Mouse (Mus musculus) forebrain, embryonic 16.5 days (tissue): ENCODE measurements around the gene Camta2. TPM values are rescaled to one million over a fixed set of nuclear protein-coding genes. Genes with fewer than 3 reads are reported as not detected.
A peak's percentile ranks its signal among the peaks of the same experiment; 100 is the strongest.

Source experiments
- ATAC-seq: fragments of 200-750 bp; cut with Nextera tagmentation; 2 replicates; pipeline ENCODE4 v1.8.0; 2017; ENCODE audit warnings: mild to moderate bottlenecking, moderate library complexity
- H3K27ac ChIP-seq: fragments of 300-500 bp; sonication (generic); 2 replicates; pipeline ENCODE4 v1.5.1; 2014; ENCODE audit warnings: low read length, control low read depth
- H3K27me3 ChIP-seq: fragments of 300-500 bp; sonication (generic); replicated peaks from 2 replicates; pipeline ENCODE4 v1.6.1; 2014; ENCODE audit warnings: low read length; ENCODE audit not compliant: control insufficient read depth, insufficient read depth
- H3K36me3 ChIP-seq: fragments of 300-500 bp; sonication (generic); 2 replicates; pipeline ENCODE4 v1.6.1; 2014; ENCODE audit not compliant: control insufficient read depth, insufficient read depth
- H3K4me1 ChIP-seq: fragments of 300-500 bp; sonication (generic); replicated peaks from 2 replicates; pipeline ENCODE4 v1.6.1; 2014; ENCODE audit warnings: low read length; ENCODE audit not compliant: control insufficient read depth, insufficient read depth
- H3K4me2 ChIP-seq: fragments of 300-500 bp; sonication (generic); 2 replicates; pipeline ENCODE4 v1.6.1; 2014; ENCODE audit warnings: mild to moderate bottlenecking, low read length, control low read depth
- H3K4me3 ChIP-seq: fragments of 300-500 bp; sonication (generic); replicated peaks from 2 replicates; pipeline ENCODE4 v1.5.1; 2014; ENCODE audit warnings: mild to moderate bottlenecking, low read length, control low read depth
- H3K9ac ChIP-seq: fragments of 300-500 bp; sonication (generic); replicated peaks from 2 replicates; pipeline ENCODE4 v1.6.1; 2014; ENCODE audit warnings: low read depth, low read length, control low read depth
- H3K9me3 ChIP-seq: fragments of 300-500 bp; sonication (generic); 2 replicates; pipeline ENCODE4 v1.6.1; 2016; ENCODE audit warnings: low read length; ENCODE audit not compliant: control insufficient read depth
- WGBS: fragments of 180-500 bp; shearing (Covaris S2); extraction: QIAGEN DNeasy Blood & Tissue Kit; methylation state at CpG from one replicate; pipeline ENCODE4 v1.1.7; 2014; 5-methylcytosine and 5-hydroxymethylcytosine counted together
- polyA plus RNA-seq: library from polyadenylated mRNA; unstranded; fragments of >200 nt; fragmentation: Nextera tagmentation; extraction: Ambion mirVana; gene quantifications from 2 replicates; pipeline ENCODE4 v1.2.1, GENCODE M21; 2015

Camta2 gene
- 17.2 and 21.3 TPM in 2 replicates for polyA plus RNA-seq

DNA sequence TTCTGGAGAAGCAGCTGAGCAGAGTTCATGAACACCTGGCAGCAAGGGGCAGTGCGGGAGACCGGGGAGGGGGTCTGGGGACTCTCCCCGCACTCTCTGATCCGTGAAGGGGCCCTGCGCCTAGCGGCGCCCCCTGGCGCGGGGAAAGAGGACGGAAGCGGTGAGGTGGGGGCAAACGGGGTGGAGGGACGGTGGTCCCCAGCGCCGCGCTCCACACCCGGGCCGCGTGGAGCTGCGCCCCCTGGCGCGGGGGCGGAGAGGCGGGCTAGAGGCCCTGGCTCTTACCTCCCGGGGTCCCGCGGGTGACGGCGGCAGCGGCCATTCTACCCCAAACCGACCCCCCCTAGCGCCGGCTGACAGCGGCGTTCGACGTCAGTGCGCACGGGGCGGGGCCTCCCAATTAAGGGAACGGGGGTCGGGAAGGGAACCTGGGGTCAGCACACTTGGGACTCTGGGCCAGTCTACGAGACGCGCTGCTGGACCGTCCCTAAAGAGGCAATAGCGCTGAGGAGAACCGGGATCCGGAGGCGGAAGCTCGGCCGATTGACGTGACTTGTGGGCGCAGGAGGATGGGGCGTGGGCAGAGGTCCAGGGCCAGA lies at the start of gene Camta2:
TSS of gene Camta2 (minus strand) at position 505 of the 599 bp plus-strand sequence.
- Histone ChIP-seq H3K9me3 (no peaks in the 10 kb centered on the region), H3K27ac (peak within 1 kb of the TSS; percentile 80), H3K4me2 (peak within 1 kb of the TSS; percentile 67), H3K4me1 (peaks cover 17% of the 10 kb centered on the region), H3K9ac (peak within 1 kb of the TSS; percentile 91), H3K36me3 (peaks cover 6% of the 10 kb centered on the region), H3K27me3 (no peaks in the 10 kb centered on the region), H3K4me3 (peak within 1 kb of the TSS; percentile 80)
- ATAC-seq = peak; percentile 81
- WGBS = 0% methylated on average over 37 of the region's 55 CpGs

DNA sequence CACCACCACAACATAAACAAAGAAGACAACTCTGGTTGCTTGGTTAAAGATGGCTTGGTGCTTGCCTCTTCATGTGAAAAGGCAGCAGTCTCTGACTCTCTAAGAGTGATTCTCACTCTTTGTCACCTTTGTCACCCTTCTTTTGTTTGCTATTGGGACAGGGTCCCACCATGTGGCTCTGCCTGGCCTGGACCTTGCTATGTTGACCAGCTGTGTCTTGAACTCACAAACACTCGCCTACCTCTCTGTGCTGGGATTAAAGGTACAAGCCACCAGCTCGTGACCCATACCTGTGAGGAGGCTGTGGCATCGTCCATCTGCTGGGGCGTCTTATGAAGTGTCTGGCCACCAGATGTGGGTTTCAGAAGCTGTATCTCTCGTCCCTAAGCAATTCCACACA lies 45.4 kb upstream of the Camta2 start:
- Histone ChIP-seq H3K9ac (no peak overlapping the region), H3K27ac (no peak overlapping the region), H3K36me3 (no peaks in the 10 kb centered on the region), H3K27me3 (no peaks in the 10 kb centered on the region), H3K9me3 (no peaks in the 10 kb centered on the region), H3K4me1 (no peaks in the 10 kb centered on the region), H3K4me2 (no peak overlapping the region), H3K4me3 (no peak overlapping the region)
- 77% methylated on average over 5 of the region's 5 CpGs for WGBS
- no peak for ATAC-seq

DNA sequence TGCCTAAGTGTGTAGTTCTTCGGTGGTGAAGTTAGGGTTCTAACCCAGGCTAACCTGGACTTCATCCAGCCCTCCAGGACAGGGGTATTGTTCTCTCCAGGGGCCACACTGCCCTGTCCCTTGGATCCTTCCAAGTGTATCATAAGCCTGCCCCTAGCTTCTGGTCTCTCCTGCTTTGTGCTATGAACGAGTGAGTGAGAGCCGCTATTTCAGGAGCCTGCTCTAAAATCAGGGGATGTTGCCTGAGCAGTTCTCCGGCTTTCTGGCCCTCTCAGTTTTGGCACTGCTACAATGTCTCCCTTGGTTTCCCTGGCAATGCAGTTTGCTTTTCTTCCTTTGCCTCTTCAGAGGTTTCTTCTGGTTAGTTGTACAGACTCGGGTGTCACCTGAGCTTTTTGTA lies 43.3 kb upstream of the Camta2 start:
- Histone ChIP-seq H3K9me3 (no peaks in the 10 kb centered on the region), H3K36me3 (peaks cover 9% of the 10 kb centered on the region; the same call in 1 of the 2 replicates), H3K4me3 (no peak overlapping the region), H3K9ac (no peak overlapping the region), H3K4me1 (no peaks in the 10 kb centered on the region), H3K27ac (no peak overlapping the region), H3K27me3 (no peaks in the 10 kb centered on the region), H3K4me2 (no peak overlapping the region)
- 43% methylated on average over 5 of the region's 5 CpGs for WGBS
- ATAC-seq = no peak

DNA sequence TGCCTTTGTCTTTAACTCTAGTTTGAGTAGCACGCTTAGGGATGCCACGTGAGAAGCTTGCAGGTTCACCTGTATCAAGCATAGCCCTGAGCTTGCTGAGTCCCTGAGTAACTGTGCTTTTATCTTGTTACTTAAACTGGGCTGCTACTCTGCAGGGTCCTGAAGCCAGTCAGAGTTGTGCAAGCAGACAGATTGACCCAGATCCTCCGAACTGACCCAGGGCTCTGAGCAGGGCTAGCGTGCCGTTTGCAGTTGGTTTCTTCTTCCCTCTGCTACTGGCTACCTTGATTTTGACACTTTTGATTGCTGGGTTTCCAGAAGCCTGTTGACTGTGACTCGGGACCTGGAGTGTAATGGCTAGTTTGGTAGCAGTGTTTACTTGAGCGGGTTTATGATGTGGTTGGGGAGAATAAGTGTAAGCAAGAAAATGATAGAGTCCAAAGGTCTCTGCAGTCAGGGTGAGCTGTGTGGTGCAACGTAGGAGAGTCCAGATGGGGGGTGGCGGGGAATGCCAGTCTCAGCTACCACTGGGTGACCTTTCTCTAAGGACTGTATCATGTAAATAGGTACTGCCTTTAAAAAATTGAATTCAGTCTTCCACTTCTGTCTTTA lies 42.6 kb upstream of the Camta2 start:
- H3K4me1 ChIP-seq = no peaks in the 10 kb centered on the region
- no peak overlapping the region for H3K27ac ChIP-seq
- H3K9me3 ChIP-seq = no peaks in the 10 kb centered on the region
- no peak overlapping the region for H3K4me3 ChIP-seq
- H3K36me3 ChIP-seq = peaks cover 12% of the 10 kb centered on the region; the same call in 1 of the 2 replicates
- ATAC-seq = no peak
- H3K4me2 ChIP-seq = no peak overlapping the region
- H3K27me3 ChIP-seq = no peaks in the 10 kb centered on the region
- no peak overlapping the region for H3K9ac ChIP-seq
- WGBS = 84% methylated on average over 9 of the region's 9 CpGs

DNA sequence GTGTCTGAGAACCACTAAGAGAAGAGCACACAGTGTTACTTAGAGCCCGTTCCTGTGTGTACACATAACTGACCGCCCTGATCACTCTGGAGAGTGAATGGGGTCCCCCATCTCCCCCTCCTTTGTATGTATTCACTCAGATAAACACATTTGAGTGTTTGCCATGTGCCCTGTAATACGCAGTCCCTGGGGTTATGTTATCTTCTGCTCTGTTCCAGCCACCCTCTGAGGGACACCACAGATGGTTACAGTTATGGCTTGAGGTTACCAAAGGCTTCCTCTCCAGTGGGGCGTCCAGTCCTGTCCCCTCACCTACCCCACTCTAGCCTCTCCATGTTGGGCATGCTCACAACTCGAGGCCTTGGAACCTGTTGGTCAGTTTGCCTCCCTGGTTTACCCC lies 39.5 kb upstream of the Camta2 start:
- 94% methylated on average over 5 of the region's 5 CpGs for WGBS
- Histone ChIP-seq H3K36me3 (peaks cover 18% of the 10 kb centered on the region; the same call in 1 of the 2 replicates), H3K4me1 (no peaks in the 10 kb centered on the region)

DNA sequence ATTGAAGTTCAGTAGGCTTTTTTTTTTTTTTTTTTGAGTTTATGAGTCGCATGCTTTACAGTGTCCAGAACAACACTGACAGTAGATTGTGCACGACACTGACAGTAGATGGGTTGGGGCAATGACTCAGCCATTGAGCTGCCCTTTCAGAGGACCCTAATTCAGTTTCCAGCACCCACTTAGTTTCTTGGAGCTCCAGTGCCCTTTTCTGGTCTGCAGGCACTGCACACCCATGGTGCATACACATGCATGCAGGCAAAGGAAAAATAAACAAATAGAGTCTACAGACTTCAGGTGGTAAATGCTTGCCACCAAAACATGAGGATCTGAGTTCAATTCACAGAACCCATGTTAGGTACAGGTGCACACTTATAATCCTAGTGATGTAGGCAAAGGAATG lies 38.7 kb upstream of the Camta2 start:
- no peaks in the 10 kb centered on the region for H3K27me3 ChIP-seq
- H3K4me3 ChIP-seq = no peak overlapping the region
- no peak for ATAC-seq
- H3K9ac ChIP-seq = no peak overlapping the region
- H3K4me2 ChIP-seq = no peak overlapping the region
- no peak overlapping the region for H3K27ac ChIP-seq
- H3K36me3 ChIP-seq = peaks cover 18% of the 10 kb centered on the region; the same call in 1 of the 2 replicates
- no peaks in the 10 kb centered on the region for H3K9me3 ChIP-seq
- 96% methylated on average over 2 of the region's 2 CpGs for WGBS
- H3K4me1 ChIP-seq = no peaks in the 10 kb centered on the region

More for the DNA sequence above, 39.5 kb upstream of the Camta2 start:
- Histone ChIP-seq H3K4me2 (no peak overlapping the region), H3K27me3 (no peaks in the 10 kb centered on the region), H3K4me3 (no peak overlapping the region), H3K9ac (no peak overlapping the region), H3K9me3 (no peaks in the 10 kb centered on the region), H3K27ac (no peak overlapping the region)
- no peak for ATAC-seq

DNA sequence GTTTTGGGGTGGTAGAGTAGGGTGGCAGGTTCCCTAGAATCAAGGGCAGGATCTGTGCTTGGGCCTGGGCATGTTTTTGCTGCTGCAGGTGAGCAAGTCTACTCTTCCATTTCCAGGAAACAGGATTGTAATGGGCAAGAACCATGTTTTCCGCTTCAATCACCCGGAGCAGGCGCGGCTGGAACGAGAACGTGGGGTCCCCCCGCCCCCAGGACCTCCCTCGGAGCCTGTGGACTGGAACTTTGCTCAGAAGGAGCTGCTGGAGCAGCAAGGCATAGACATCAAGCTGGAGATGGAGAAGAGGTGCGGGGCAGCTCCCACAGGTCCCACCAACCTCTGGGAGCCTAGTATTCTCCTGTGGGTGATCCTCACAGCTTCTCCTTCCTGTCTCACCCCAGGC lies 36.8 kb upstream of the Camta2 start:
- no peak for ATAC-seq
- no peak overlapping the region for H3K27ac ChIP-seq
- H3K9me3 ChIP-seq = no peaks in the 10 kb centered on the region
- no peak overlapping the region for H3K4me3 ChIP-seq
- no peak overlapping the region for H3K9ac ChIP-seq
- H3K4me1 ChIP-seq = no peaks in the 10 kb centered on the region
- peaks cover 19% of the 10 kb centered on the region; the same call in 1 of the 2 replicates for H3K36me3 ChIP-seq
- 94% methylated on average over 9 of the region's 9 CpGs for WGBS
- no peak overlapping the region for H3K4me2 ChIP-seq
- no peaks in the 10 kb centered on the region for H3K27me3 ChIP-seq

DNA sequence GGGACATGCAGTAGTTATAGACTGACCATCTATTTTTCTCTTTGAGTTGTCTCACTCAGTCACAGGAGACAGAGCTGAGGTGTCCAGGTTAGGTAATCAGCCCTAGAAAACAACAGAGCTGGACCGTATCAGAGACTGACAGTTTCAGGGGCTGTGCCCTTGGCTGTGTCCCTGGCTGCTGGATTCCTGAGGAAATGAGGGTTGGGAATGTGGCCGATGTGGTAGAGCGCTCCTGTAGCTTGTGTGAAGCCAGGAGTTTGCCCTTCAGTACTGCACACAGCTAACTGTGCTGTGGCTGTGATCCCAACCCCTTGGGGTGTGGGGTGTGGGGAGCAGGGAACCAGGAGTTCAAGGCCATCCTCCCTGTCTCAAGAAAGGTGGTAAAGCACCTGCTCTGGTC lies 33.2 kb upstream of the Camta2 start:
- ATAC-seq = no peak
- WGBS = 95% methylated on average over 3 of the region's 3 CpGs
- no peak overlapping the region for H3K4me2 ChIP-seq
- no peak overlapping the region for H3K27ac ChIP-seq
- no peaks in the 10 kb centered on the region for H3K4me1 ChIP-seq
- peaks cover 15% of the 10 kb centered on the region; the same call in 1 of the 2 replicates for H3K36me3 ChIP-seq
- no peaks in the 10 kb centered on the region for H3K9me3 ChIP-seq
- no peak overlapping the region for H3K9ac ChIP-seq
- H3K27me3 ChIP-seq = no peaks in the 10 kb centered on the region
- no peak overlapping the region for H3K4me3 ChIP-seq

DNA sequence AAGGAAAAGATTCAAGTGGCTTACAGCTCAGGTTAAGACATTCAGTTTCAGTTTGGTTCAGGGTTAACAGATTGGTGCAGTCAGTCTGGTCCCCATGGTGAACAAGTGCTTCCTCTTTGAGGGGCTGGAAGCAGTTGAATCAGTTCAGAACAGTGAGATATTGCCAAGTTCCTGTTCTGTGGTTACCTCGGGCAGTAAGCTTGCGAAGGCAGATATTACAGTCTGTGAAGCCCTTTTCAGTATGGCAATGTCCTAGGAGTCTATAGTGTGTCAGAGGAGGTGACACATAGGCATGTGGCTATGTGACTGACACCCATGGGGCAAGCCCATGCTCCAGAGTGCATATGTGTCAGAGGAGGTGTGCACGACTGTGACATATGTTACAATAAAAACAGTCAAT lies 32.7 kb upstream of the Camta2 start:
- Histone ChIP-seq H3K9me3 (no peaks in the 10 kb centered on the region), H3K4me2 (no peak overlapping the region), H3K9ac (no peak overlapping the region), H3K4me3 (no peak overlapping the region), H3K27me3 (no peaks in the 10 kb centered on the region), H3K27ac (no peak overlapping the region), H3K4me1 (no peaks in the 10 kb centered on the region), H3K36me3 (peaks cover 12% of the 10 kb centered on the region; the same call in 1 of the 2 replicates)
- ATAC-seq = no peak
- 91% methylated on average over 3 of the region's 3 CpGs for WGBS
